Mouse (Mus musculus): ENCODE measurements around the gene Polr2e.

Gene Polr2e

DNA sequence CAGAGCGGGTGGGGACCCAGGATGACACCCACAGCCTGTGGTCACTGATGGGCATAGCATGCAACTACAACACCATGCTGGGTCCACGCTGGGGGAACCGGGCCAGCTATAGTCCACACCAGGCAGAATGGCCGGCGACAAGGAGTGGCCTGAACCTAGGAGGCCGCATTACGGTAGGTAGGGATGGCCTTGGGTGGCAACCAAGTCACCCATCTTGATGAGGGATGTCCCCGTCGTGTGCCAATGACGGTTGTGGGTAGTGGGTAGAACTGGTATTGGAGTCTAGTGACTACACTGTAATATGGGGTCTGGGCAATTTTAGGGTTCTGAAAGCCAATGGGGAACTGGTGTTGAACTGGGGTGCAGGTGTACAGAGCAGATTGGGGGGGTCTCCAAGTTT, 22.7 kb downstream of the Polr2e start:
- DNase-seq (ENCODE audit: low spot score): no peak

DNA sequence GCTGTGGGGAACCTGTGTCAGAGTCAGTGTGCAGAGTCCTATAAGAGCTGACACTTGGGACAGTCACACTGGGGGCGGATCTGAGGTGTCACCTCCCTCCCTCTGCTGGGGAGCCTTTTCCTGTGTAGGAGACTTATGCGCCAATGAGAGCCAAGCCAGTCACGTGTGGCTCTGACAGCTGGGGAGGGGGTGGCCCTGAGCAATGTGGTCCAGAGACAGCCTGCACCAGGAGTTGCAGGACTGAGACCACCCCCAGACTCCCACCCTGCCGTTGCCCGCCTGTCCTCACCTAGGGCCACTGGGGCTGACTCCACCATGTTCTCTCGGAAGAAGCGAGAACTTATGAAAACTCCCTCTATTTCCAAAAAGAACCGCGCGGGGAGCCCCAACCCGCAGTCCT, 23.1 kb downstream of the Polr2e start, which contains the start of gene Arhgap45:
Gene Arhgap45, plus strand, starts transcription at position 143 of the 400 bp plus-strand sequence.
- DNase-seq (ENCODE audit: low spot score): no peak

- DNase-seq (ENCODE audit: low spot score): no peak
These were observed 24.0 kb downstream of the Polr2e start for GRCm38 (mm10) chr10:80015583-80015982.

DNA sequence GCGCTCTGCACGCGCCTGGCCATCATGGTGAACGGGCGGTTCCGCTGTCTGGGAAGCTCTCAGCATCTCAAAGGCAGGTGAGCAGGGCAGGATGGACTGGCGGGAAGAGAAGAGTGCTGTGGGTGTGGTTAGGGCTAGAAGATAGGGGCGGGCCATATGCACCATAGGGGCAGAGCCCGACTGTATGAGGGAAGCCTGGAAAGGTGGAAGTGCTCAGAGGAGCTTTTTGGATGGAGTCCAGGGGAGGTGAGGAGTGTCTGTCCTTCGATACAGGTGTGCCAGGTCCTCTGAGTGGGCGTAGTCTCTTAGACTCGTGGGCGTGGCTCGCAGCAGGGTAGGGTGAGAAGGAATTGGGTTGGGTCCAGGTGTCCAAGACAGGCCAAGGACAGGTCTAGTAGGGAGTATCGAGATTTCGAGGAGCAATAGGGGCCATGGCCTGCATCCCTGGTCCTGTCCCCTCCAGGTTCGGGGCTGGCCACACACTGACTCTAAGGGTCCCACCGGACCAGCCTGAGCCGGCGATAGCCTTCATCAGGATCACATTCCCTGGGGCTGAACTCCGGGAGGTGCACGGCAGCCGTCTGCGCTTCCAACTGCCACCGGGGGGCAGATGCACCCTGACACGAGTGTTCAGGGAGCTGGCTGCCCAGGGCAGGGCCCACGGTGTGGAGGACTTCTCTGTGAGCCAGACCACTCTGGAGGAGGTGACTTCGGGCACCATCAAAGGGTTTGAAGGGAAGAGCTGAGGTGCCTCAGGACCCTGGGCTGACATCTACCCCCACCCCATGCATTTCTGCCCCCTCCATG, 24.9 kb downstream of the Polr2e start:
- no peak for DNase-seq (ENCODE audit: low spot score)

- DNase-seq (ENCODE audit: low spot score): no peak
These were observed 26.0 kb downstream of the Polr2e start for GRCm38 (mm10) chr10:80013609-80014008.

GRCm38 (mm10) chr10:80011740-80012139, 27.9 kb downstream of the Polr2e start:
- DNase-seq (ENCODE audit: low spot score): no peak

DNA sequence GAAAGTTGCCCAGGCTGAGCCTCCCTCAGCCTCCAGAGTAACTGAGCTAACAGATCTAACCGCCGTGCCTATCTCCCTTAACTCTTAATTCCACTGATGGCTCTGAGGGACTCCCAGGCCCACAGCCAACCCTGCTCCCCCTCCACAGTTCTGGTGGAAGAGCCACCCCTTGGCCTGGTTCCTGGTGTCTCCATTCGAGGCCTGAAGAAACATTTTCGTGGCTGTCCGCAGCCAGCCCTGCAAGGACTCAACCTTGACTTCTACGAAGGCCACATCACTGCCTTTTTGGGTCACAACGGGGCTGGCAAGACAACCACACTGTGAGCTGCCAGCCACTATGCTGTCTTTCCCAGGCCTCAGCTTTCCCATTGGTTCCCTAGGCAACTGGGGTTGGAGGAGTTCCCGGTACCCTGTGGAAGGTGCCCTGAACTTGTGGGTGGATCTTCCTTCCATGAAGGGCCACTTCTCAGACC, 35.3 kb downstream of the Polr2e start:
- DNase-seq (ENCODE audit: low spot score): peak; percentile 72

GRCm38 (mm10) chr10:80003374-80004232, 36.0 kb downstream of the Polr2e start:
- DNase-seq (ENCODE audit: low spot score): no peak

GRCm38 (mm10) chr10:80002829-80003228, 36.8 kb downstream of the Polr2e start:
- DNase-seq (ENCODE audit: low spot score): no peak

- DNase-seq (ENCODE audit: low spot score): no peak
These were observed 37.6 kb downstream of the Polr2e start for GRCm38 (mm10) chr10:80001945-80002344.

DNA sequence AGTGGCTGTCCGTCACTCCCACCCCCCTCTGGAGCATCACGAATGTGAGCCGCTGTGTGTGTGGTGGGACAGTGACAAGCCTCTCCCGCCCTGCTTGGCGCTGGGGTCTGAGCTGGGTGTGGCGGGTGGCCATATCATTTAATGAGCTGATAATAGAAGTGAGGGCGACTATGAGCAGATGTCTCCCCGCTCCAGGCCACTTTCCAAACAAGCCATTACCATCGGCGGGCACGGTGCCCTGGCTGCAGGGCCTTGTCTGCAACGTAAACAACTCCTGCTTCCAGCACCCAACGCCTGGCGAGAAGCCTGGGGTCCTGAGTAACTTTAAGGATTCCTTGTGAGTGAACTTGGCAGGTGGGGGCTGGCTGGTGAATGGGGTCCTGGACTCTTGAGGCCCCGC, 41.8 kb downstream of the Polr2e start:
- peak; percentile 74 for DNase-seq (ENCODE audit: low spot score)

GRCm38 (mm10) chr10:79997034-79997760, 42.4 kb downstream of the Polr2e start:
- no peak for DNase-seq (ENCODE audit: low spot score)

- DNase-seq (ENCODE audit: low spot score): peak; percentile 90
These were observed 43.1 kb downstream of the Polr2e start, which contains the start of gene Abca7 for GRCm38 (mm10) chr10:79996272-79997033. Gene Abca7 (plus strand): TSS chr10:79996494.

DNA sequence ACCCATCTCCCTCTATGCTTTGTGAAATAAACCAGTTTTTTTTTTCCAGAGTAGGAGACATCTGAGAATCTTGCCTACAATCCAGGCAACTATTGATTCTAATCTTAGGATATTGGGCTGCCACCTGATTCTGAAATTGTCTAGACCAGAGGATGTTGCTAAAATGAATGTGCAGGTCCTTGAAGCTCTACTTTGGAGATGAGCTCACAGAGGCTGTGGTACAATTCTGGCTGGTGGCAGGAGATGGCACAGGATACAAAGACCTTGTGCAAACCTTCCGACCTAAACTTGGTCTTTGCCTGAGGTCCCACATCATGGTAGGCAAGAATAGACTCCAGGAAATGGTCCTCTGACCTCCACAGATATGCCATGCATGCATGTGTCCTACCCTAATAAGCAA, 44.0 kb downstream of the Polr2e start:
- no peak for DNase-seq (ENCODE audit: low spot score)

DNA sequence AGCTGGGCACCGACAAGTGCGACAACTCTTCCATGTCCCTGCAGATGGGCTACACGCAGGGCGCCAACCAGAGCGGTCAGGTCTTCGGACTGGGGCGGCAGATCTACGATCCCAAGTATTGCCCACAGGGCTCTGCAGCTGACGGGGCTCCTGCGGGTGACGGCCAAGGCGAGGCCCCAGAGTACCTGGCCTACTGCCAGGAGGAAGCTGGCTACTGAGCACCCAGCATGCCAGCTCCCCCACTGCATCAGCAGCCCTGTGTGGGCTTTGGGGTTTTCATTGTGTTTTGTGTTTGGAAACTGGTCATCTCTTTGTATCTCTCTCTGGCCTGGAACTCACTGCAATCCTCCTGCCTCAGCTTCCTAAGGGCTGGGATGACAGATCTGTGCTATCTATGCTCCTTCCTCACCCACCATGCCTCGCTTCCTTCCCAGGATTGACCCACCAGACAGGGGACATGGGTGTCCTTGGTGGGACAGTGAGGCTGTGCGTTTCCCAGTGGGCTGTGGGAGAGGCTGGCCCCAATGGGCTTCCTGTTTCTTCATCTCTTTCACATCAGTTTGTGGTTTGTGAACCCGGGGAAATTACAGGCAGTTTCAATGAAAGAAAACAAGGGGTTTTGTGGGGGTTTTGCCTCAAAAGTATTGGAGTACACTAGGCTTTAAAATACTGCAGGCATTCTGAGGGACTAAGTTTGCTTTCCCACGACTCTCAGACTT, 45.0 kb downstream of the Polr2e start:
- DNase-seq (ENCODE audit: low spot score): no peak

DNA sequence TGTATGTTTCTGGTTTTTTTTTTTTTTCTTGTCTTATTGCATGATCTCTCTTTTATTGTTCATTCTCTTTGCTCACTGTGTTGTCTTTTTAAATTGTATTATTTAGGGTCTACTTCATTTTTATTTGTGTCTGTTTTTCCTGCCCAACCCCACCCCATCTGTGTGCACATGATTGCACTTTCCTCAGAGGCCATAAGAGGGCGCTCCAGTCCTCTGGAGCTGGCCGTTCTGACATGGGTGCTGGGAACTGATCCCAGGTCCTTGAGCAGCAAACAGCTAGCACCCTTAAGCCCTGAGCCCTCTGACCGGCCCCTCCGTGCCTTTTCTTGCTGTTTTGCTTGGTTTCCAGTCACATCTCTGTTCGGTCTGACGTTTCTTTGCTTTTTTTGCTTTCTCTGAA, 48.0 kb downstream of the Polr2e start:
- DNase-seq (ENCODE audit: low spot score): no peak

- no peak for DNase-seq (ENCODE audit: low spot score)
These were observed 48.5 kb downstream of the Polr2e start for GRCm38 (mm10) chr10:79991099-79991498.

GRCm38 (mm10) chr10:79989870-79990269, 49.7 kb downstream of the Polr2e start:
- no peak for DNase-seq (ENCODE audit: low spot score)

DNA sequence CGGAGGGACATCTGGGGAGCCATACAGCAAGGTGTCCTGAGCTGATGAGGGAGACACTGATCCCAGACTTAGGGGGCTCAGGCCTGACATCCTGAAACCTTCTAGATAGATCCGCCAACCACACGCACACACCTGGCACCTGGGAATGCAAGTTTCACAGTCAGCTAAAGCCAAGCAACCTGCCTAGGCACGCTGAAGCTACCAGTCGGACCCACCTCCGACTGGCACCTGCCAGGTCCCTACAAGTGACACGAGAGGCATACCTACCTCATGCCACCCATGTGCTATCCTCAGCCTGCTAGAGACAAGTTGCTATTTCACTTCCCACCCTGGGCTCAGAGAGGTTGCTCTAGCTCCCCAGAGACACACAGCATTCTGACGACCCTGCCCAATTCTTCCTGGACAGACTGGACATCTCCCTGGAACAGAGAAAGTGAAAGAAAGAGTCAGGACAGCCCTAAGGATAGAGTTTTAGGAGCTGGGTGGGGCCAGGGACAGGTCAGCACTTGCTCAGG, 50.3 kb downstream of the Polr2e start:
- DNase-seq (ENCODE audit: low spot score): no peak

DNA sequence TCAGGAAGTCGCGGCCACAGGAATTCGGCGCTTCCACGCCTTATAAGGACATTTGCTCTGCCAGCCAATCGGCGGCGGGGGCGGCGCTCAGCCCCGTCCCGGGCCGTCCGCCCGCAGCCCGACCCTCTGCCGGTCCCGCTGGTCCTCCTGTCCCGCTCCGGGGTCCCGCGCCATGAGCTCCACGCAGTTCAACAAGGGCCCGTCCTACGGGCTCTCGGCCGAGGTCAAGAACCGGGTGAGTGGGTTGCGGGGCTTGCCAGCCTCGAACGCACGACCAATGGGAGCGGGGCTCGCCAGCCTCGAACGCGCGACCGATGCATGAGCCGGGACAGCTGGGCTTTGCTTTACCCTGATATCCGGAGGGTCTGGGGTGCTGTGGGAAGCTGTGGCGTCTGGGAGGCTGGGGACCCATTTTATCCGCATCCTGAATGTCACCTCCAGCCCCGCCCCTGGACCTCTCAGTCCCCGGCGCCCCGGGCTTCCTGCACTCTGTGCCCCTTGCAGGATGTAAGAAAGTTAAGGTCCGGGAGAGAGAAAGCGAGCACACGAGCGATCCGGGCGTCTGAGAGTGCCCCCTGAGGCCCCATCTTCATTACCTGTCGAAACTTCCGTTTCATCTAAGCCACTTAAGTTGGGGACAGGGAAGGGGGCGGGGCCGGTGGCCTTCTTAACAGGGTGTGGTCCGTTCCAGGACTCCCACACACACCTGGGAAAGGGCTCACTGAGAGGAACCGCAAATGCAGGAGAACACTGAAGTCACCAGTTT, 50.9 kb downstream of the Polr2e start, which contains the start of gene Cnn2:
Gene Cnn2, plus strand, starts transcription at position 79 of the 766 bp plus-strand sequence.
- no peak for DNase-seq (ENCODE audit: low spot score)

Measured in ovary, adult 18-20 months (tissue).